Mouse (Mus musculus) hindbrain, embryonic 10.5 days (tissue): ENCODE data around the gene Atg4b. TPM values are rescaled to one million over a fixed set of nuclear protein-coding genes. Genes with fewer than 3 reads are reported as not detected.

Experiments
- DNase-seq: peaks from one replicate; pipeline ENCODE4 v3.0.0-alpha.2; 2017; ENCODE audit warnings: low spot score
- H3K27ac ChIP-seq: fragments of 300-500 bp; sonication (generic); 2 replicates; pipeline ENCODE4 v1.5.1; 2016; ENCODE audit warnings: mild to moderate bottlenecking, moderate library complexity
- H3K27me3 ChIP-seq: fragments of 300-500 bp; sonication (generic); 2 replicates; pipeline ENCODE4 v1.6.1; 2016; ENCODE audit warnings: mild to moderate bottlenecking; ENCODE audit not compliant: poor library complexity, insufficient read depth, severe bottlenecking
- H3K36me3 ChIP-seq: fragments of 300-500 bp; sonication (generic); 2 replicates; pipeline ENCODE4 v1.6.1; 2016; ENCODE audit warnings: mild to moderate bottlenecking, moderate library complexity
- H3K4me1 ChIP-seq: fragments of 300-500 bp; sonication (generic); replicated peaks from 2 replicates; pipeline ENCODE4 v1.6.1; 2016; ENCODE audit warnings: mild to moderate bottlenecking
- H3K4me3 ChIP-seq: fragments of 300-500 bp; sonication (generic); 2 replicates; pipeline ENCODE4 v1.5.1; 2016; ENCODE audit warnings: mild to moderate bottlenecking, moderate library complexity
- H3K9me3 ChIP-seq: fragments of 300-500 bp; sonication (generic); 2 replicates; pipeline ENCODE4 v1.6.1; 2016; ENCODE audit warnings: mild to moderate bottlenecking, moderate library complexity
- WGBS: fragments of 180-500 bp; shearing (Covaris S2); methylation state at CpG from one replicate; pipeline ENCODE4 v1.1.7; 2016; 5-methylcytosine and 5-hydroxymethylcytosine counted together
- polyA plus RNA-seq: library from polyadenylated mRNA; unstranded; fragments of >200 nt; fragmentation: Nextera tagmentation; extraction: Ambion mirVana; gene quantifications from 2 replicates; pipeline ENCODE4 v1.2.1, GENCODE M21; 2016

Gene Atg4b
- polyA plus RNA-seq, result 83.7 and 103 TPM in 2 replicates

- Histone ChIP-seq H3K27me3 (no peaks in the 10 kb centered on the region), H3K4me3 (no peak within 1 kb of the TSS), H3K27ac (no peak within 1 kb of the TSS), H3K36me3 (peaks cover 32% of the 10 kb centered on the region), H3K9me3 (no peaks in the 10 kb centered on the region), H3K4me1 (peaks cover 20% of the 10 kb centered on the region)
- WGBS, result 77% methylated on average over 6 of the region's 6 CpGs
- DNase-seq, result no peak
These were observed at the start of gene Atg4b for GRCm38 (mm10) chr1:93751290-93751689. TSS of gene Atg4b (plus strand) at chr1:93751500.

GRCm38 (mm10) chr1:93702106-93702505 is 49.2 kb upstream of the Atg4b start:
- Histone ChIP-seq H3K4me3 (no peak overlapping the region), H3K4me1 (no peaks in the 10 kb centered on the region), H3K9me3 (no peaks in the 10 kb centered on the region), H3K27me3 (no peaks in the 10 kb centered on the region), H3K36me3 (peaks cover 34% of the 10 kb centered on the region), H3K27ac (no peak overlapping the region)
- WGBS, result 89% methylated on average over 1 of the region's 1 CpGs
- DNase-seq, result no peak

GRCm38 (mm10) chr1:93703472-93704048 is 47.7 kb upstream of the Atg4b start:
- 94% methylated on average over 10 of the region's 10 CpGs for WGBS
- H3K36me3 ChIP-seq, result peaks cover 36% of the 10 kb centered on the region
- no peak for DNase-seq

GRCm38 (mm10) chr1:93704341-93704740 is 47.0 kb upstream of the Atg4b start:
- no peak overlapping the region for H3K4me3 ChIP-seq
- no peaks in the 10 kb centered on the region for H3K4me1 ChIP-seq
- no peaks in the 10 kb centered on the region for H3K27me3 ChIP-seq
- DNase-seq, result no peak
- H3K27ac ChIP-seq, result no peak overlapping the region
- WGBS, result 88% methylated on average over 9 of the region's 9 CpGs
- H3K36me3 ChIP-seq, result peaks cover 38% of the 10 kb centered on the region
- no peaks in the 10 kb centered on the region for H3K9me3 ChIP-seq

More at GRCm38 (mm10) chr1:93703472-93704048, 47.7 kb upstream of the Atg4b start:
- Histone ChIP-seq H3K4me3 (no peak overlapping the region), H3K9me3 (no peaks in the 10 kb centered on the region), H3K27me3 (no peaks in the 10 kb centered on the region), H3K4me1 (no peaks in the 10 kb centered on the region), H3K27ac (no peak overlapping the region)

GRCm38 (mm10) chr1:93705389-93705788 is 45.9 kb upstream of the Atg4b start:
- Histone ChIP-seq H3K27me3 (no peaks in the 10 kb centered on the region), H3K4me3 (no peak overlapping the region), H3K9me3 (no peaks in the 10 kb centered on the region), H3K27ac (no peak overlapping the region), H3K4me1 (no peaks in the 10 kb centered on the region), H3K36me3 (peaks cover 38% of the 10 kb centered on the region)
- 72% methylated on average over 3 of the region's 3 CpGs for WGBS
- no peak for DNase-seq

GRCm38 (mm10) chr1:93716166-93716565 is 35.1 kb upstream of the Atg4b start:
- no peak for DNase-seq
- Histone ChIP-seq H3K4me1 (no peaks in the 10 kb centered on the region), H3K9me3 (no peaks in the 10 kb centered on the region), H3K36me3 (peaks cover 37% of the 10 kb centered on the region), H3K4me3 (no peak overlapping the region), H3K27ac (no peak overlapping the region), H3K27me3 (no peaks in the 10 kb centered on the region)
- 86% methylated on average over 2 of the region's 2 CpGs for WGBS

GRCm38 (mm10) chr1:93721557-93721956 is 29.7 kb upstream of the Atg4b start:
- no peaks in the 10 kb centered on the region for H3K9me3 ChIP-seq
- no peaks in the 10 kb centered on the region for H3K27me3 ChIP-seq
- no peak overlapping the region for H3K4me3 ChIP-seq
- H3K4me1 ChIP-seq, result no peaks in the 10 kb centered on the region
- 78% methylated on average over 7 of the region's 7 CpGs for WGBS
- no peak overlapping the region for H3K27ac ChIP-seq
- H3K36me3 ChIP-seq, result peaks cover 31% of the 10 kb centered on the region
- no peak for DNase-seq

- Histone ChIP-seq H3K27me3 (no peaks in the 10 kb centered on the region), H3K27ac (no peak overlapping the region), H3K4me3 (no peak overlapping the region), H3K9me3 (no peaks in the 10 kb centered on the region), H3K36me3 (peaks cover 24% of the 10 kb centered on the region), H3K4me1 (0 out of 2 replicates have a peak, but pooled peaks cover 4% of the 10 kb centered on the region)
- WGBS, result 89% methylated on average over 3 of the region's 3 CpGs
- no peak for DNase-seq
These were observed 26.7 kb upstream of the Atg4b start for GRCm38 (mm10) chr1:93724623-93725022.

GRCm38 (mm10) chr1:93725665-93726064 is 25.6 kb upstream of the Atg4b start:
- Histone ChIP-seq H3K4me3 (no peak overlapping the region), H3K36me3 (peaks cover 24% of the 10 kb centered on the region), H3K27ac (0 out of 2 replicates have a peak overlapping the region, but pooled peaks have one; percentile 29), H3K9me3 (no peaks in the 10 kb centered on the region), H3K4me1 (0 out of 2 replicates have a peak, but pooled peaks cover 4% of the 10 kb centered on the region), H3K27me3 (no peaks in the 10 kb centered on the region)
- 86% methylated on average over 5 of the region's 5 CpGs for WGBS
- no peak for DNase-seq

- no peak overlapping the region for H3K4me3 ChIP-seq
- WGBS, result 80% methylated on average over 3 of the region's 3 CpGs
- H3K9me3 ChIP-seq, result no peaks in the 10 kb centered on the region
- 0 out of 2 replicates have a peak, but pooled peaks cover 4% of the 10 kb centered on the region for H3K4me1 ChIP-seq
- no peak for DNase-seq
- no peak overlapping the region for H3K27ac ChIP-seq
- peaks cover 24% of the 10 kb centered on the region for H3K36me3 ChIP-seq
- H3K27me3 ChIP-seq, result no peaks in the 10 kb centered on the region
These were observed 25.2 kb upstream of the Atg4b start for GRCm38 (mm10) chr1:93726116-93726515.

- peaks cover 24% of the 10 kb centered on the region for H3K36me3 ChIP-seq
- no peaks in the 10 kb centered on the region for H3K9me3 ChIP-seq
- WGBS, result 71% methylated on average over 3 of the region's 3 CpGs
- H3K27me3 ChIP-seq, result no peaks in the 10 kb centered on the region
- H3K4me3 ChIP-seq, result no peak overlapping the region
- peaks cover 8% of the 10 kb centered on the region for H3K4me1 ChIP-seq
- peak; percentile 45 for DNase-seq
- no peak overlapping the region for H3K27ac ChIP-seq
These were observed 24.3 kb upstream of the Atg4b start for GRCm38 (mm10) chr1:93726974-93727373.

- H3K9me3 ChIP-seq, result no peaks in the 10 kb centered on the region
- 92% methylated on average over 5 of the region's 5 CpGs for WGBS
- DNase-seq, result no peak
- no peak overlapping the region for H3K4me3 ChIP-seq
- no peak overlapping the region for H3K27ac ChIP-seq
- peaks cover 4% of the 10 kb centered on the region; the same call in 1 of the 2 replicates for H3K36me3 ChIP-seq
- no peaks in the 10 kb centered on the region for H3K27me3 ChIP-seq
- peaks cover 11% of the 10 kb centered on the region for H3K4me1 ChIP-seq
These were observed 20.2 kb upstream of the Atg4b start for GRCm38 (mm10) chr1:93731103-93731502.

- no peaks in the 10 kb centered on the region for H3K9me3 ChIP-seq
- peaks cover 4% of the 10 kb centered on the region; the same call in 1 of the 2 replicates for H3K36me3 ChIP-seq
- H3K4me1 ChIP-seq, result peaks cover 9% of the 10 kb centered on the region
- H3K27me3 ChIP-seq, result no peaks in the 10 kb centered on the region
- H3K27ac ChIP-seq, result no peak overlapping the region
- no peak for DNase-seq
- WGBS, result 18% methylated on average over 3 of the region's 3 CpGs
- no peak overlapping the region for H3K4me3 ChIP-seq
These were observed 19.4 kb upstream of the Atg4b start for GRCm38 (mm10) chr1:93731880-93732281.
